Mouse (Mus musculus): Measurements from ENCODE around the gene Cxcr4. TPM values are rescaled to one million over a fixed set of nuclear protein-coding genes. Genes with fewer than 3 reads are reported as not detected.
"Not testable (repeated sequence)": the region's sequence is repeated elsewhere in the genome, so short reads cannot be mapped to it uniquely, and the experiment has no call there.

The Cxcr4 gene
- polyA plus RNA-seq, 1 experiment from 2014 or later, result 8.6 TPM

DNA sequence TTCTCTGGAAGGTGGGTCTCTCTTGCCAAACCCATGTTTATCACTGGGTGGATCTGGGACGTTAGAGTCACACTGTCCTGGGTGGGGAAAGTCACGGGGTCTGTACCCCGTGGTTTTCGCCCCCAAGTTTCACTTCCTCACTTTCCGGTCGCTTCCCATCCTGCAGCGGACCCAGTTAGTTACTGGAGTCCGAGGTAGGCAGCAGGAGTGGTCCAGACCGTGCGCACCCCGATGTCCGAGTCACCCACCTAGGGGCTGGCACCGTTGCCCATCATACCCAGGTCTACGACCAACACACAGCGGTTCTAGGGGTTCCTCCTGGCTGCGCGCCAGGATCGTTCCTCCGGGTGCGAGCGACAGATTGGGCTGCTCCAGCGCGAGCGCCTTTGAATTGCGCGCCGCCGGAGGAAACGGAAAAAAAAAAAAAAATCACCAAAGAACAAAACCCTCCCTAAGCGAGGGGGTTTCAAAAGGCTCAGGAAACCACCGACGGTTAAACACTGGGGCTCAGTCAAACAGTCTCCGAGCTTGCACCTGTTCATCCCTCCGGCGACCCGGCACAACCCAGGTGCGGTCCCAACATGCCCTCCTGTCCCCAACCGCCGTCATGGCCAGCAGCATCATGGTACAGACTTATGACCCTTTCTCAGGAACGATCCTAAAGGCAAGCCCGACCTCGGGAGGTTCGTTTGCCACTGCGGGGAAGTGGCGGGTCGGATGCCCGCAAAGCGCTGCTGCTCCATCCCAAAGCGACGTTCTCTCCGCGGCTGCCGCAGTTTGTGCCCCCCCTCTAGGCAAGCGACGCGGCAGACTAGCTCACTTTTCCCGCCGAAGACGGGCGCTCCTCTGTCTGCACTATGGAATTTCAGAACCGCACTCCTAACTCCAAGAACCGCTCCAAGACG, 1.0 kb downstream of the Cxcr4 start:
- no peaks in the 10 kb centered on the region for H3K9me3 ChIP-seq (ENCODE audit: control insufficient read depth, low read length)
- peak overlapping the region; percentile 93 for H3K4me2 ChIP-seq (replicated peaks)
- H3K36me3 ChIP-seq (replicated peaks; ENCODE audit: control insufficient read depth, insufficient read depth), result no peaks in the 10 kb centered on the region
- H3K9ac ChIP-seq, result peak overlapping the region; percentile 80
- WGBS, result under 1% methylated on average over 63 of the region's 63 CpGs
- H3K27me3 ChIP-seq (ENCODE audit: control insufficient read depth, insufficient read depth, low read length), result no peaks in the 10 kb centered on the region; the same call in 1 of the 2 replicates
- H3K27ac ChIP-seq, result peak overlapping the region; percentile 83
- peak; percentile 68 for DNase-seq (ENCODE audit: low spot score)
- no peak for ATAC-seq (ENCODE audit: low FRiP score)
- peaks cover 45% of the 10 kb centered on the region for H3K4me1 ChIP-seq (replicated peaks; ENCODE audit: control insufficient read depth, insufficient read depth, low read length)
- H3K4me3 ChIP-seq (replicated peaks; ENCODE audit: low read length), result peak overlapping the region; percentile 51

DNA sequence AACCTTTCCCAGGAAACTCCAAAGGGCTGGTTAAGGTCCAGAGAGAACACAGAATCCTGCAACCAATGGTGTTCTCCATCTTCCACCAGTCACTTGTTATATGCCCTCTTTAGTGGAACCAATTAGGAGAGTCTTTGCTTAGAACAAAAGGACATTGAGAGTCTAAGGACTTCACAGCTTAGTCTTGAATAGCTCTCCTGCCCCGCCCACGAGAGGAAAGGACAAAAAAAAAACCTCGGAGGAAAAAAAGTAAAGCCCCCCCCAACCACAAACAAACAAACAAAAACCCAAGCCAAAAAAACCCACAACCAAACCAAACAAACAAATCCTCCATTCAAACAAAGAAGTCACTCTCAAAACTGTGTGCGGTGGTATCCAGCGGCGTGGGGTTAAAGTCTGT, 2.1 kb downstream of the Cxcr4 start:
- H3K9ac ChIP-seq, result peak overlapping the region; percentile 80

GRCm38 (mm10) chr1:128589488-128589887, 2.6 kb downstream of the Cxcr4 start:
- Histone ChIP-seq H3K27me3 (ENCODE audit: control insufficient read depth, insufficient read depth, low read length) (no peaks in the 10 kb centered on the region; the same call in 1 of the 2 replicates), H3K27ac (peak overlapping the region; percentile 83), H3K9me3 (ENCODE audit: control insufficient read depth, low read length) (no peaks in the 10 kb centered on the region), H3K36me3 (replicated peaks; ENCODE audit: control insufficient read depth, insufficient read depth) (no peaks in the 10 kb centered on the region), H3K9ac (peak overlapping the region; percentile 80), H3K4me3 (replicated peaks; ENCODE audit: low read length) (peak overlapping the region; percentile 51), H3K4me1 (replicated peaks; ENCODE audit: control insufficient read depth, insufficient read depth, low read length) (peaks cover 36% of the 10 kb centered on the region), H3K4me2 (replicated peaks) (peak overlapping the region; percentile 93)
- no peak for ATAC-seq (ENCODE audit: low FRiP score)
- DNase-seq (ENCODE audit: low spot score), result no peak
- WGBS, result 39% methylated on average over 9 of the region's 9 CpGs

More for the DNA sequence above, 2.1 kb downstream of the Cxcr4 start:
- Histone ChIP-seq H3K4me1 (replicated peaks; ENCODE audit: control insufficient read depth, insufficient read depth, low read length) (peaks cover 41% of the 10 kb centered on the region), H3K36me3 (replicated peaks; ENCODE audit: control insufficient read depth, insufficient read depth) (no peaks in the 10 kb centered on the region), H3K4me3 (replicated peaks; ENCODE audit: low read length) (peak overlapping the region; percentile 51), H3K4me2 (replicated peaks) (peak overlapping the region; percentile 93), H3K27me3 (ENCODE audit: control insufficient read depth, insufficient read depth, low read length) (no peaks in the 10 kb centered on the region; the same call in 1 of the 2 replicates), H3K27ac (peak overlapping the region; percentile 83), H3K9me3 (ENCODE audit: control insufficient read depth, low read length) (no peaks in the 10 kb centered on the region)
- ATAC-seq (ENCODE audit: low FRiP score), result no peak
- 2% methylated on average over 6 of the region's 6 CpGs for WGBS
- no peak for DNase-seq (ENCODE audit: low spot score)

DNA sequence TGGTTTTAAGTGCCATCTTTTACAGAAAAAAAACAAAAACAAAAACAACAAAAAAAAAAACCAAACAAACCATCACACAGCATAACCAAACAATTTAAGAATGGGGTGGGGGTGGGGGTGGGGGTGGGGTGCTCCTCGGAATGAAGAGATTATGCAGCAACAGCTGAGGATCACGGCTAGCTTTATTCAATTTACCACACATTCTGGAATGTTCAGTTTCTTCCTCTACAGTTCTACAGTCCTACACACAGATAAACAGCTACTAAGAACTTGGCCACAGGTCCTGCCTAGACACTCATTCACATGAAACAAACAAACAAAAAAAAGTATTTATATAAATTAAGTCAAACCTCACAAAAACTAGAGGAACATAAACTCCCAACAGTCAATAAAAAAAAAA, 3.8 kb downstream of the Cxcr4 start:
- ATAC-seq (ENCODE audit: low FRiP score) (no peak), DNase-seq (ENCODE audit: low spot score) (no peak)
- Histone ChIP-seq H3K9me3 (ENCODE audit: control insufficient read depth, low read length) (no peaks in the 10 kb centered on the region), H3K4me3 (replicated peaks; ENCODE audit: low read length) (peak overlapping the region; percentile 17; the same call in 1 of the 2 replicates), H3K9ac (no peak overlapping the region), H3K4me1 (replicated peaks; ENCODE audit: control insufficient read depth, insufficient read depth, low read length) (peaks cover 31% of the 10 kb centered on the region), H3K36me3 (replicated peaks; ENCODE audit: control insufficient read depth, insufficient read depth) (no peaks in the 10 kb centered on the region), H3K27me3 (ENCODE audit: control insufficient read depth, insufficient read depth, low read length) (no peaks in the 10 kb centered on the region; the same call in 1 of the 2 replicates), H3K27ac (no peak overlapping the region; the same call in 1 of the 2 replicates), H3K4me2 (replicated peaks) (peak overlapping the region; percentile 93)
- 7% methylated on average over 2 of the region's 2 CpGs for WGBS

GRCm38 (mm10) chr1:128586928-128587780, 4.9 kb downstream of the Cxcr4 start:
- Histone ChIP-seq H3K27me3 (ENCODE audit: control insufficient read depth, insufficient read depth, low read length) (no peaks in the 10 kb centered on the region; the same call in 1 of the 2 replicates), H3K4me3 (replicated peaks; ENCODE audit: low read length) (no peak overlapping the region), H3K9ac (peak overlapping the region; percentile 20; the same call in 1 of the 2 replicates), H3K36me3 (replicated peaks; ENCODE audit: control insufficient read depth, insufficient read depth) (no peaks in the 10 kb centered on the region), H3K27ac (peak overlapping the region; percentile 49), H3K9me3 (ENCODE audit: control insufficient read depth, low read length) (no peaks in the 10 kb centered on the region), H3K4me1 (replicated peaks; ENCODE audit: control insufficient read depth, insufficient read depth, low read length) (peaks cover 23% of the 10 kb centered on the region), H3K4me2 (replicated peaks) (peak overlapping the region; percentile 93)
- no peak for DNase-seq (ENCODE audit: low spot score)
- WGBS, result 31% methylated on average over 8 of the region's 8 CpGs
- ATAC-seq (ENCODE audit: low FRiP score), result no peak

GRCm38 (mm10) chr1:128586162-128586927, 5.7 kb downstream of the Cxcr4 start:
- H3K4me1 ChIP-seq (replicated peaks; ENCODE audit: control insufficient read depth, insufficient read depth, low read length), result peaks cover 23% of the 10 kb centered on the region
- H3K9ac ChIP-seq, result peak overlapping the region; percentile 20; the same call in 1 of the 2 replicates
- WGBS, result 13% methylated on average over 8 of the region's 8 CpGs
- no peaks in the 10 kb centered on the region; the same call in 1 of the 2 replicates for H3K27me3 ChIP-seq (ENCODE audit: control insufficient read depth, insufficient read depth, low read length)
- ATAC-seq (ENCODE audit: low FRiP score) (peak; percentile 57), DNase-seq (ENCODE audit: low spot score) (no peak)
- H3K27ac ChIP-seq, result peak overlapping the region; percentile 49
- peak overlapping the region; percentile 93 for H3K4me2 ChIP-seq (replicated peaks)
- H3K36me3 ChIP-seq (replicated peaks; ENCODE audit: control insufficient read depth, insufficient read depth), result no peaks in the 10 kb centered on the region
- no peaks in the 10 kb centered on the region for H3K9me3 ChIP-seq (ENCODE audit: control insufficient read depth, low read length)
- no peak overlapping the region for H3K4me3 ChIP-seq (replicated peaks; ENCODE audit: low read length)

DNA sequence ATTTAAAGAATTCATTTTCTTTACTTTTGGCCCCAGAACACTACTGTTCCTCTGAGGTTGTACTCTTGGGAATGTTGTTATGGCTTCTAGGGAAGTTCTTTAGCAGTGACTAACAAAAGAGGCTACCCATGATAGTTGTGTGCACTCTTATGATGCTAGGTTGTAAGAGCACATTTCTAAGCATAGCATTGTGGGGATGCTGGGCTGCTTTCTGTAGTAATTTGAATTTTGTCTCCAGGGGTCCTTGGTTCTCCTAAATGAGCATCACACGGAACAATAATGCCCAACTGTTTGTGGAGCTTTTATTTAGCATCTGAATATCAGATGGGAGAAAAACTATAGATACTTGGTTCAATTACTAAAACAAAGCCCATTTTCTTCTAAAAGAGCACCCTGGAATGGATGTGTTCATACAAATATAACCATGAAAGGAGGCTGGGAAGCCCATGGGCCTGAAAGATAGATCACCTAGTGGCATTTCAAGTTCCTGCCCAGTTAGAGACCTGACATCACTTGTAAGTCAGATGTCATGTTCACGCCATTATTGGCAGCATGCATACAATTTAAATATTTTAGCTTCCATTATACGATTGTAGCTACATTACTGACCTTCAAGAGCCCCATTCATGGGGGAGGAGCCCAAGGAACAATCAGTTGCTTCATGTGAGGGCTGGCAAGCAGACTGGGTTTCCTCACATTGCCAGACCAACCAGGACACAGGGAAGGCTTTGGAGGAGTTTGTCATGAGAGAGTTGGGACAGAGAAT, 6.5 kb downstream of the Cxcr4 start:
- peak; percentile 87 for ATAC-seq (ENCODE audit: low FRiP score)
- peak; percentile 65 for DNase-seq (ENCODE audit: low spot score)
- no peak overlapping the region for H3K4me3 ChIP-seq (replicated peaks; ENCODE audit: low read length)
- no peak overlapping the region for H3K4me2 ChIP-seq (replicated peaks)
- H3K27ac ChIP-seq, result peak overlapping the region; percentile 49; the same call in 1 of the 2 replicates
- H3K36me3 ChIP-seq (replicated peaks; ENCODE audit: control insufficient read depth, insufficient read depth), result no peaks in the 10 kb centered on the region
- WGBS, result 10% methylated on average over 3 of the region's 3 CpGs
- no peak overlapping the region for H3K9ac ChIP-seq
- H3K4me1 ChIP-seq (replicated peaks; ENCODE audit: control insufficient read depth, insufficient read depth, low read length), result peaks cover 21% of the 10 kb centered on the region
- H3K9me3 ChIP-seq (ENCODE audit: control insufficient read depth, low read length), result no peaks in the 10 kb centered on the region
- no peaks in the 10 kb centered on the region; the same call in 1 of the 2 replicates for H3K27me3 ChIP-seq (ENCODE audit: control insufficient read depth, insufficient read depth, low read length)

GRCm38 (mm10) chr1:128584716-128585115, 7.4 kb downstream of the Cxcr4 start:
- ATAC-seq (ENCODE audit: low FRiP score); H3K27me3 ChIP-seq (ENCODE audit: control insufficient read depth, insufficient read depth, low read length); H3K4me2 ChIP-seq (replicated peaks); H3K36me3 ChIP-seq (replicated peaks; ENCODE audit: control insufficient read depth, insufficient read depth); H3K27ac ChIP-seq; H3K4me3 ChIP-seq (replicated peaks; ENCODE audit: low read length); H3K9me3 ChIP-seq (ENCODE audit: control insufficient read depth, low read length); DNase-seq (ENCODE audit: low spot score); H3K9ac ChIP-seq: not testable (repeated sequence)
- H3K4me1 ChIP-seq (replicated peaks; ENCODE audit: control insufficient read depth, insufficient read depth, low read length), result peaks cover 19% of the 10 kb centered on the region
- 97% methylated on average over 1 of the region's 1 CpGs for WGBS
